Mouse (Mus musculus) monocyte, adult 2 months (primary cell): ENCODE results near the gene Auh.

ENCODE experiments used
- DNase-seq, 2 experiments: peaks; one replicate each; pipeline ENCODE4 v3.0.0; 2022; ENCODE audit warnings: low spot score in 2 of 2, low read depth in 1 of 2

Gene Auh

GRCm38 (mm10) chr13:52924457-52924856, 5.0 kb downstream of the Auh start:
- no peak for DNase-seq

GRCm38 (mm10) chr13:52921966-52922365, 7.5 kb downstream of the Auh start:
- no peak for DNase-seq

GRCm38 (mm10) chr13:52921065-52921825, 8.2 kb downstream of the Auh start:
- peak in 1 of 2 experiments; percentile 12 for DNase-seq

DNA sequence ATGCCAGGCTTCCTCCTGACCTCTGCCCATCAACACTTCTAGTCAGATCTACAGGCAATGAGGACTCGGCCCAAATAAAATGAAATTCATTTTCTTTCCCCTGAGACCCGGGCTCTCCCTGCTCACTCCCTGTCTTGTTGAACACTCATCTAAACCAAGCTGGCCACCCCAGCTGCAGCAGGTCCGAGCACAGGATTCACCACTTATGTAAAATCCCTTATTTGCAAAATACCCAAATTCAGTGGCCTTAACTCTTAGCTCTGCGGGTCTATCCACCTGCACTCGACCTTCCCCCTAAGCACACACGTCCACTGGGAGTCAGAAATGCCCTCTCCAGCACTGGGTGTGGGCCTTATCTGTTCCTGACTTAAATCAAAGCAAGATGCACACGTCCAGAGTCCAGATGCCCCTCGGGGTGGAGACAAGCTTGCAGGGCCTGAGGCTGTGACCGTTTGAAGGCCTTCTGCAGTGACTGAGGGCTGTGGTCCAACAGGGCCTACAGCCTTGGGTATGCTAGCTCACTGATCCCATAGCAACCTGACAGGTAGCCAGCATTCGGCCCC, 9.6 kb downstream of the Auh start:
- no peak for DNase-seq

DNA sequence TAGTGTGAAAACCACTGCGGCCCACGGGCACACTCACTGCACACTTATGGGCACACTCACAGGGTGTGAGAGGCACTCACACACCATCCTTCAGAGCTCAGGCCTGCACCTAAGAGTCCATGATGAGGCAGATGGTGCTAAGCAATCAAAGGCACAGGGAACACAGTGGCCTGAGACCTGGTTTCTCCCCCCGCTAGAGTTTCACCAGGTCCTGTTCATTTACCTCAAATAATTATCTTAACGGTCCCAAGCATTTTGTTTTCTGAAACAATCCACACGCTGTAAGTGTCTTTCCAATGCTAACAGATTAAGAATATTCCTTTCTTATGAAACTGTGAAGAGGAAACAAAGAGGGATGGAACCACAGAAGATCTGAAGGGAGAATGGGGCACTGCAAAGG, 11.1 kb downstream of the Auh start:
- DNase-seq, result no peak

GRCm38 (mm10) chr13:52914591-52915110, 14.8 kb downstream of the Auh start:
- peak; percentile 53 to 58 for DNase-seq

DNA sequence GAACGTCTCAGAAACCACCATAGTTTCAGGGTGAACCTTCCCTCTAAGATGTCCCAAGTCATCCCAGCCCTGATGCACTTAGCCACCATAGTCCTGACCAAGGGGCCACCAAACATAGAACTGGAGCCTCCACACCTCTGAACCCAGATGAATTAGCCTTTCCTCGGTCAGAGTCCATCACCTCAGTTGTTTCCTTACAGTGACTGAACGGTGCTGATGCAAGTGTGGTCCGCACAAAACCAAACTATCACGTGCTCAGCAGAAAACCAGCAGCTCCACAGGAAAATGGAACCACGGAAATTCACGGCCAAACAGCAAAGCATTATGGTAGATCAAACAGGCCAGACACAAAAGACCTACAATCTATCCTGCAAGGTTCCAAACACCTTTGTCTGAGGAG, 15.6 kb downstream of the Auh start:
- DNase-seq, result no peak

- DNase-seq, result no peak
Measured at GRCm38 (mm10) chr13:52912495-52912894, 17.0 kb downstream of the Auh start.

- no peak for DNase-seq
Measured at GRCm38 (mm10) chr13:52911259-52911658, 18.2 kb downstream of the Auh start.

DNA sequence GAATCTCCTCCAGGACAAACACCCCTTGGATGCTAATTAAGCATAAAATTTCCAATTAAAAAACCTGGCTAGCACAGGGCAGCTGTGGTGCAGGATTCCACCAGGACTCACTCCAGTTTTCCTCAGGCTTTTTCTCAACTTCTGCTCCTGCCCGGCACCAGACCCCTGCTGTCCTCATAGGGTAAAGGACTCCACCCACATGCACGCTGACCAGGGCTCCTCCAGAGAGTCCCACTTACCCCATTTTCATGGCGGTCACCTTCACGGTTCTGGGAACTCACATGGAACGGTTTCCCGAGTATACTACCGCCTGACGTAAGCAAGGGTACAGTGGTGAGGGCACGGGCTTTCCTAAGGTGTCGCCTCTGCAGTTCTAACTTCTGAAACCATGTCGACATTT, 23.2 kb downstream of the Auh start:
- no peak for DNase-seq

DNA sequence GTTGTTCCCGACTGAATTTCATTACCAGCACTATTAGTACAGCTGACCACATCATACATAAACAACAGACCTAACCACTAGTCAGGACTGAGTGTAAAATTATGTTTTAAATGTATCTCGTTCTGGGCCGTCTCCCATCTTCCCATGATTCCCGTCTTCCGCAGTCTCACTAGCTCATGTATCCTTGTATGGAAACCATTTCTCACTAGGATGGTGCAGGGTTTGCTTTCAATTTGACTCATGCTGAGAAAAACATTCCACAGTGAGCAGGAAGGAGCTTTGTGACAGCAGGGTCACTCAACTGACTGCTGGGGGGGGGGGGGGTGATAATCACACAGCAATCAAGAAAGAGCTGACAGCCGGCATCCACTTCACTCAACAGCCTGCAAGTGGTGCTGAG, 25.3 kb downstream of the Auh start:
- DNase-seq, result no peak

GRCm38 (mm10) chr13:52903767-52904166, 25.7 kb downstream of the Auh start:
- DNase-seq, result no peak

GRCm38 (mm10) chr13:52902517-52902916, 27.0 kb downstream of the Auh start:
- no peak for DNase-seq

DNA sequence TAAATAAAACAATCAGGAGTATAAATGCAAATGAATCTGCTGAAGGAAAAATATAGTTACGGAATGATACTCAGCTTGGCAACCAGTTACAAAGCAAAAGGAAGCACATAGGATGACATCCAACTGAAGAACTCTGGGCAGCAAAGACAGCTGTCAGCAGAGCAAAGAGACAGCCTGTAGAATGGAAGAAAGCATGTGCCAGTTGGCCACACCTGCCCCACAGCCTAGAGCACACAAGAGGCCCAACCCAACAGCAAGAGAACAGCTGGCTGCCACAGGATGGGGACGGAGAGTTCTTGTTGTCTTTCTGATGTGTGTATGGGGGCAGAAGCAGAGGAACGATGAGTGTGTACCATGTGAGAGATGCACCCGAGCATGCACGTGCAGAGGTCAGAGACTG, 29.8 kb downstream of the Auh start:
- no peak for DNase-seq

DNA sequence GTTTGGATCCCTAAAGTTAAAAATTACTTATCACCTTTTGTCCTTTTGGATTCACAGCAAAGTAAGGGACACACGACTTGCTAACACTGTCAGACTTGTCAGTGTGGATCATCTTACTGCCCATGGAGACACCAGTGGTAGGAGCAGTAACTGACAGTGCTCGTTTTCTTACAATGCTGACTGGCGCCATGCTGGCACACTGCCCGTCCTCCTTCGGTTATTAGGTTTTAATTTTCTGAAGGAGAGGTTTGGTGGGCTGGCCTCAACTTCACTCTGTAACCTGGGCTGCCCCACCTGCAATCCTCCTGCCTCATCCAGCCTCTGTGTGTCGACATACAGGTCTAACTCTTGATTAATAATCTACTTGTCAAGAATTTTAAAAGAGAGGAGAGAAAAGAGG, 31.7 kb downstream of the Auh start:
- no peak for DNase-seq

DNA sequence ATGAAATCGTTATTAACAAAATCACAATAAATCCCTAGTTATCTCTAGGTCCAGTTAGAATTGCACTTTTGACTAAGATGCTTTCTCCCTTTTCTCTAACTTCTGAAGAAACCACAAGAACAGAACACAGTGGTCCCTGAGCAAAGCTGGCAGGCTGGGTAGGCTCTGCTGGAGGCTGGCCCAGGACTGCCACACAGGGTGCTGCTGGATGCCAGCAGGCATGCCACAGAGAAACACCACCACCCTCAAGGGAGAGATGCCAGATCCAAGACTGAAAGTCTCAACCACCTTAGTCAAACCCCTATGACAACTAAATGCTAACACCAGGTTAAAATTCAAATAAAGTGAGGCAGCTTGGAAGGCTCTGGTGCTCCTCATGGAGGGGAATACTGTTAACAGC, 36.7 kb downstream of the Auh start:
- DNase-seq, result no peak

DNA sequence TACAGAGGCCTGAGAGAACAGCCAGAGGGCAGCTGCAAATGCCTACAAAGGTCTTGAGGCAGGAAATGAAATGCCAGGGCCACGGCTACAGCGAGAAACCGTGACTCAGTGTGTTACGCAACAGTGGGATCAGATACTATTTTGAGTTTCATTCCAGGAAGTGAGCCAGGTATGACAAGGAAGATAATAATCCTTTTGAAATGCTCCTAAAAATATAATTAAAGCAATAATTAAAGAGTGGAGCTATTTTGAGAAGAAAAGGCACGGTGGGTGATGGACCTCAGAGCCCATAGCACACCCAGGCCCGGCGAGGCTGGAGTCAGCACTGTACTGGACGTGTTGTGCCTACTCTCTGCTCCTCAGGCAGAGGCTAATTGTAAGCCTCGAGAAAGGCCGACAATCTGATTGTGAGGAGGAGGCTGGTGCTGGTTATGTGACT, 37.4 kb downstream of the Auh start:
- DNase-seq, result peak in 1 of 2 experiments; percentile 17

DNA sequence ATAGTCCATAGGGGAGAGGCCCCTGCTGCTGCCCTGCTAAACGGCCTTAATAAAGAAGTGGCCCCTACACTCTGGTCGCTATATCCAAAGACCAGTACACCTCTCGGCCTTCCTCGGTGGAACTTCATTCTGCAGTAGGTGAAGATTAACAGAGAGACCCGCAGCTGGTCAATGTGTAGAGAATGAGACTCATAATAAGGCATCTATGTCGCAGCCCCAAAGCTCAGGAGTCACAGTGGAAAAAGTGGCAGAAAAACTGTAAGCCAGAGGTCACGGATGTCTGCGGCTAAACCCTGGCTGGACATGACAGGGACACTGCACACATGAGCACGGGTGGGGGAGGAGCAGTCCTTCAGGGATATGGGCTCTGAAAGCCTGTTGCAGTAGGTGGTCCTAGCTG, 39.2 kb downstream of the Auh start:
- DNase-seq, result no peak

GRCm38 (mm10) chr13:52886779-52887178, 42.7 kb downstream of the Auh start:
- no peak for DNase-seq

GRCm38 (mm10) chr13:52883960-52884326, 45.5 kb downstream of the Auh start:
- no peak for DNase-seq

GRCm38 (mm10) chr13:52883084-52883959, 46.2 kb downstream of the Auh start:
- no peak for DNase-seq

DNA sequence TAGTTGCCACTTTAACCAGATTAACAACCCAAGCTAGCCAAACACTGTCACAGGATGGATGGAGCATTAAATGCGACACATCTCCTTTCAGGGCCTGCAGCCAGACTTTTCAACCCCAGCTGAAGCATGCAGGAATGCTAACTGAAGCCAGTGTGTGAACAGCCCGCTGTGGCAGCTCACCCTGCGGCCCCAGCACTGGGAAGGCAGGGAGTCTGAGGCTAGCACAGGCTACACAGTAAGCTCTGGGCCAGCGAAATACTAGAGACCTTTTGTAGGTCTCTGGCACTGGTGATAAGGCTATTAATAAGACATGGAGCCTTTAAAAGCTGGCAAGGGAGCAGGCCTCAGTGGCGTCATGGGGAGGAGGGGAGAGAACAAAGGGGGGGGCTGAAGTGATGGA, 49.1 kb downstream of the Auh start:
- DNase-seq, result no peak
